Mouse (Mus musculus) frontal cortex, postnatal 36 days (tissue): ENCODE data around the gene Lrrc38.
A peak's percentile ranks its signal among the peaks of the same experiment; 100 is the strongest.
"Not testable (repeated sequence)": the region's sequence is repeated elsewhere in the genome, so short reads cannot be mapped to it uniquely, and the experiment has no call there.

Experiments used
- DNase-seq, 2 experiments: peaks; one replicate each; pipeline ENCODE4 v3.0.0; 2022; ENCODE audit warnings: low spot score in 2 of 2

Lrrc38 gene

GRCm38 (mm10) chr4:143349484-143349906, at the start of gene Lrrc38:
Gene Lrrc38 (plus strand): TSS chr4:143349757.
- no peak for DNase-seq

DNA sequence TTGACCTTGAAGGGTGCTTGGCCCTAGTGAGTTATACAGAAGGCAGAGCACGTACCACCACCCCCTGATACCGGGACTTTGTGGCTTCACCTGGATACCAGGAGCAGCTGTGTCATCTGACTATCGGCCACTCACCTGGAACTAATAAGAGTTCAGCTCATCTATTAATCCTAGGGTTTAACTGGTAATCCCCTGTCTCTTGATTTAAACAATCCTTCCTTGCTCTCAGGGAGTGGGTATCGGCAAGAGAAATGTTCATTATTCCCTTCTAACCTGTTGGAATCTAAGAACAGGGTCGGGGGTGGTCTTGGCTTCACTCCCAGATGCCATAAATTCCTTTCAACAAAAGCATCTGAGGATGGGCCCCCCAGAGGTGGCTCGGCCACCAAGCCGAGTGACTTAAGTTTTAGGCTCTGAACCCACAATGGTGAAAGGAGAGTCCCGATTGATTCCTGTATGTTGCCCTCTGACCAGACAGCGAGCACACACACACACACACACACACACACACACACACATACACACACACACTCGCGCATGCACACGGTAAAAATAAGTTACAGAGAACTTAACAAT, 49.4 kb upstream of the Lrrc38 start:
- no peak for DNase-seq

GRCm38 (mm10) chr4:143301042-143301441, 48.5 kb upstream of the Lrrc38 start:
- no peak for DNase-seq

GRCm38 (mm10) chr4:143301875-143302274, 47.7 kb upstream of the Lrrc38 start:
- no peak for DNase-seq

DNA sequence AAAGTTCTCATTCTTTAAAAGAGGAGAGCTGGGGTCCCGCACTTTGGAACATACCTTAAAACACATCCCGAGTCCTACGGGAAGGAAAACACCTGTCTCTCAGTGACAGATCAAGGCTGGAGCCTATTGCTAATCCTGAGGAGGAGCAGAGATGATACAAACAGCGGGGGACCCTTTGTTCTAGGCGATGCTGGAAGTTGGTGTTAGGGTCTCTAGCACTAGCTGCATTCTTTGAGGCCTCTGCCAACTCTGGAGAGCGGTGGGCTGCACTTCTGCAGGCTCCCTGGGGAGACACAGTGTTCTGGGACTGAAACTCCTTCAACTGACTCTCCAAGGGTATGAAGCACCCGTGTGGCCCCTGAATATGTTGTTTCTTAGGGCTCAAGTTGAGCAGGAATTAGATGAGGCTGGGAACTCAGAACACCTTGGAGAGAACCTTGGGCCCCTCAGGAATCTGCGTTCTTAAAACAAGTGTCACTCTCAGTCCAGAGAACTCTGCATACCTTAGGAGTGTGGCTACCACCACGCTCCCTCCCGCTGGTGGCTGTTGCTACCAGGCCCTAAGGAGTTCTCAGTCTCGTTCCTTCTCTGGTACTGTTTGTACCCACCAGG, 47.2 kb upstream of the Lrrc38 start:
- DNase-seq = no peak

DNA sequence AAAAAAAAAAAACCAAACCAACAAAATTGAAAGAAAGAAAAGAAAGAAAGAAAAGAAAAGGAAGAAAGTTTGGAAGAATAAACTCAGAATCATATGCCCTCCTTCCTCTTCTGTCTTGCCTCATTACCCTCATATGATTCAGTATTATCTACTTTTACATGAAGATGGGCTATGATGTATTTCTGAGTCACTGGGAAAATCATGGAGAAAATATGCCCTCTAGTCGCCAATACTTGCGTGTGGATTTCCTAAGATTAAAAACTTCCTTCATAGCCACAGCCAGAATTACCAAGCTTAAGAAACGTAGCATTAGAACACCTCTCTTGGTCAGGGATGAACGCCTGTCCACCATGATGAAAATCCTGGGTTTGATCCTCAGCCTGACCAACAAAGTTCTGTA, 44.5 kb upstream of the Lrrc38 start:
- DNase-seq = no peak

DNA sequence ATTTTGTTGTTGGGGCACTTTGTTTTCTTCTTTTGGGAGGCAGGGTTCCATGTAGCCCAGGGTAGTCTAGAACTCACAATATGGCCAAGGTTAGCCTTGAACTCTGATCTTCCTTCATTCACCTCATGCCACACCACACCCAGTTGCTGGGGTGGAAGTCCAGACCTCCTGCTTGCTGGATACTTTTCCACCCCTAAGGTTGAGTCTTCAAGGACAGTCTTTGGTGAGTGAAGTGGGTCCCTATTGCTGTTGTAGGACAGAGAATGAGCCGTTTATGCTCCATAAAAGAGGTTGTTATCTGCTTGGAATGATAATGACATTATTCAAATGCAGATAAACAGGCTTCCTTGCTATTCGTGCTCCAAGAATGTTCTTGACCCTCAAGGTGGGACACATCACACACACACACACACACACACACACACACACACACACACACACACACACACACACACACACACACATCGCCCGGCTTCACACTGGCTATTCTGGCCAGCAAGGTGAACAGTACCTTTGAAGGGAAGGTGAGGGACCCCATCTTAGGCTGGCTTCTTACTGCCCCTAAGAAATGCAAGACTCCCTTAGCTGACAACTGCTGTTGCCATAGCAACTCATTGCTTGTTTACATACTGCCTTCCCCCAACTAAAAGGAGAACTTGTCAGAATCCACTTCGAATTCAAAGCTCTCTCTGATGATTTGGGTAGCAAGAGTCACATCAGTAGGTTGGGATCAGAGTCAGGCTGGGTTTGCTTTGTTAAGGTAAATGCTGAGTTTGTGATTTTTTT, 43.4 kb upstream of the Lrrc38 start:
- DNase-seq = no peak

DNA sequence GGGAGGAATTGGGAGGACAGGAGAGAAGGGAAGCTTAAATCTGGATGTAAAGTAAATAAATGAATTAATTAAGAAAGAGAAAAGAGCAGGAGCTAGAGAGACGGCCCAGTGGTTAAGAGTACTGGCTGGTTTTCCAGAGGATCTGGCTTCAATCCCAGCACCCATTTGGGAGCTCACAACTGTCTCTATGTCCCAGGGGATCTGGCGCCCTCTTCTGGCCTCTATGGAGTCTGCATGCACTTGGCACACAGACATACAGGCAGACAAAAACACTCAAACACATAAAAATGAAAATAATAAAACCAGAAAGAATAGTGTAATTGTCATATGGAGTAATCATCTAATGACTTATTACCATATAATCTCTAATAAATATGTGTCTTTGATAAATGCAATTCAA, 38.2 kb upstream of the Lrrc38 start:
- DNase-seq = peak; percentile 13 to 22

- DNase-seq = no peak
Measured at GRCm38 (mm10) chr4:143313299-143313698, 36.3 kb upstream of the Lrrc38 start.

GRCm38 (mm10) chr4:143324176-143324924, 25.2 kb upstream of the Lrrc38 start:
- DNase-seq = no peak

GRCm38 (mm10) chr4:143324925-143325624, 24.5 kb upstream of the Lrrc38 start:
- peak in 1 of 2 experiments; percentile 39 for DNase-seq

- DNase-seq = peak; percentile 86
Measured at GRCm38 (mm10) chr4:143325625-143325941, 24.0 kb upstream of the Lrrc38 start.

GRCm38 (mm10) chr4:143330566-143330965, 19.0 kb upstream of the Lrrc38 start:
- DNase-seq = no peak

DNA sequence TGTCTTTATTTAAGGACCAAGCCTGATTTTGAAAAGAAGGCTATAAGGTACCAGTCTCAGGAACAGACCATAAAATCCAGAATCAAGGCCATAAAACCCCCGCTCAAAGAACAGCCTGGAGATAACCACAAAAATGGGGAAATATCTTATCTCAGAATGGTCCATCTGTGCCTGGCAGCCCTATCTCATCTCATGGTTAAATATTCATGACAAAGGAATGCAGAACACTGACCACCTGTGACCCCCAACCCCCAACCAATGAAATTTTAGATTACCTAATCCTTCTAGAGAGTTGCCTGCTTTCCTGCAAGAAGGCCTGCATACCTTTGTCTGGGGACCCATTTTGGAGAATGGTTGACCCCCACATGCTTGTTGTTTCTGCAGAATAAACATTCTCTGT, 17.8 kb upstream of the Lrrc38 start:
- no peak for DNase-seq

GRCm38 (mm10) chr4:143334145-143334544, 15.4 kb upstream of the Lrrc38 start:
- DNase-seq = no peak

DNA sequence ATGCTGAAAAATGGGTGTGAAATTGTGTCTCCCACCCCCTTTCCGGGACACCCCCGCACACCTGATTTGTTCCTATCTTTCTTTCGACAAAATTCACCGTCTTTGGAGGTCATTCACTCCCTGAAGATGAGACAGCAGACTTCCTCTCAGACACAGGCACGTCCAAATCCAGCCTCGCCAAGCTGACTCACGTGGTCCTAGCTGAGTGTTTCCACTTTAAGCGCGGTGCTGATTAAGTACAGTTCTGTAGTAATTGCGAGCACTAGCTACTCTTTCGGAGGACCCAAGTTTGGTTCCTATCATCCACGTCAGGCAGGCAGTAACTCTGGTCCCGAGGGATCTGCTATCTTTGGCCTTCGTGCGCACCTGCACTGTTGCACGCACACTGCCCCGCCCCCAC, 14.6 kb upstream of the Lrrc38 start:
- DNase-seq = no peak

DNA sequence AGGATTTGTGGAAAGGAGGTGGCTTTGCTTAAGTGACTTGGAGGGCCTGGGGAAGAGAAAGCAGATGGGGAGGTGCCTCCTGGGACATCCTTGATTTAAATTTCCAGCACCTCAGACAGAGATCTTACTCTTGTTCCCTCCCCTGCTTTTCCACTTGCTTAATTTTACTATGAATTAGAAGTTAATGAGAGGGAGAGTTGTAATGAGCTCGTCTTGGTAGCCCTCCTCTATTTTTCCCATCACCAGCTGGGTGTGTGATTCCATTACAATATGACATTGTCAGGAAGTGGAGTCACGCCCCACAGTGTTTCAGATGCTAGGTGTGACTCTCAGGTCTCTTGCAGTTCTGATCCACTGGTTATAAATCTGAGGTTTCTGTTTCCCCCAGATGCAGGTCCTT, 13.5 kb upstream of the Lrrc38 start:
- DNase-seq = no peak

DNA sequence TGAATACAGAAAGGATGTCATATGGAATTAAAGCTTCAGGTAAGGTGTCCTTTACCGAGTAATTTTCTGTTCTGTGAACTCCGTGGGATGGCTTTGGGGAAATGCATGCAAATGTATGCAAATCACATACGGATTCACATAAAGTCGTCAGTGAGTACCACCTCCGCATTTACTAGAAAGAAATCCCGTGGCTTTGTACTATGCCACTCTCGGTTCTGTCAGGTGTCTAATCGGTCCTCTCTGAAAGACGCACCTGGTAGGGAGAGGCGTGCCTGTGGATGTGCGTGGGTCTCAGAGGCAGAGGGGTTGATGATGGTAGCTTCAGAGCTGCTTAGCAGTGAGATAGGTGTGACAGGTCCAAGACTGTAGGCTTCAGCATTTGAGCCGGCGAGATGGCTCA, 9.7 kb upstream of the Lrrc38 start:
- peak in 1 of 2 experiments; percentile 36 for DNase-seq

DNA sequence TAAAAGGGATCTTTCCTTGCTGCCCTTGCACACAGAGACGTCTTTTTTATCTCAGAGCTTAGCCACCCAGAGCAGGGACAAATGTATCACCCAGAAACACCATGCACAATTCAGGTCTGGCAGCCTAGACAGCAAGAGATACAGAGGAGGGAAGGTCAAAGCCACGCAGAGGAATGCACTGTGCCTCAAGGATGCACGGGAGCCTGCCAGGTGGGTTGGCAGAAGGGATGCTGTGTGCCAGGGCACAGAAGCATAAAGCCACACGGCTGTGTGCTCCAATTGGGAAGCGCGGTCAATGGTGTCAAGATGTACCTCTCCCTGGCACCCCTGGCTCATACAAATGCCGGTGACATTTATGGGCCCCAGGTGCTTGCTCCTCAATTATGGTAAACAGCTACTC, 8.1 kb upstream of the Lrrc38 start:
- DNase-seq = no peak

- DNase-seq = not testable (repeated sequence)
Measured at GRCm38 (mm10) chr4:143345491-143345890, 4.1 kb upstream of the Lrrc38 start.

DNA sequence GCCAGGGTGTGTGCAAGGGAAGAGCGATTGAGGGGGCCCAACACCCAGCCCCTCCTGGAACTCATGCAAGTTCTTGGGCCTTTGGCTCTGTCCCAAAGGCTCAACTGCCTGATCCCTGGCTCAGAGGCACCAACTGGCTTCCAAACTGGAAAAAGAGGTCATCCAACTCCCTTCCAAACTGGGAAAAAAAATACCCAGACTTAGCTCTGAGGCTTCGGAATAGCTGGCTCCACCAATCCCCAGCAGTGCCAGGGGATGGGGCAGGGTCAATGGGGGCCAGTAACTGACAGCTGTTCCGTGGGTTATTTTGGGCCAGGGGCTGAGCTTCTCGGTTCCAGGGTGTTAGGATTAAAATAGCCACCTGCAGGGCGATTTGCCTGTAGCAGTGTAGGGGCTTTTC, 879 bp upstream of the Lrrc38 start:
- peak in 1 of 2 experiments; percentile 14 for DNase-seq
